Mouse (Mus musculus): ENCODE measurements around the gene Macf1. TPM values are rescaled to one million over a fixed set of nuclear protein-coding genes. Genes with fewer than 3 reads are reported as not detected.
A peak's percentile ranks its signal among the peaks of the same experiment; 100 is the strongest.

Macf1 gene
- polyA plus RNA-seq, 1 experiment from 2014 or later: 75.7 TPM

GRCm38 (mm10) chr4:123665681-123666278 is 18.4 kb downstream of the Macf1 start:
- WGBS: 24% methylated on average over 11 of the region's 11 CpGs
- Histone ChIP-seq H3K9me3 (replicated peaks; ENCODE audit: control insufficient read depth, low read length, poor library complexity, severe bottlenecking) (no peaks in the 10 kb centered on the region), H3K9ac (ENCODE audit: low read depth, low read length) (peak overlapping the region; percentile 94), H3K27ac (ENCODE audit: low read length) (peak overlapping the region; percentile 96), H3K36me3 (ENCODE audit: control insufficient read depth, insufficient read depth, low read length) (peaks cover 2% of the 10 kb centered on the region; the same call in 1 of the 2 replicates), H3K4me3 (ENCODE audit: low read depth, low read length) (peak overlapping the region; percentile 75), H3K27me3 (ENCODE audit: control insufficient read depth, insufficient read depth, low read depth, low read length) (no peaks in the 10 kb centered on the region), H3K4me2 (ENCODE audit: low read length) (peak overlapping the region; percentile 83), H3K4me1 (ENCODE audit: control insufficient read depth, insufficient read depth, low read length) (peaks cover 73% of the 10 kb centered on the region)
- no peak for ATAC-seq

DNA sequence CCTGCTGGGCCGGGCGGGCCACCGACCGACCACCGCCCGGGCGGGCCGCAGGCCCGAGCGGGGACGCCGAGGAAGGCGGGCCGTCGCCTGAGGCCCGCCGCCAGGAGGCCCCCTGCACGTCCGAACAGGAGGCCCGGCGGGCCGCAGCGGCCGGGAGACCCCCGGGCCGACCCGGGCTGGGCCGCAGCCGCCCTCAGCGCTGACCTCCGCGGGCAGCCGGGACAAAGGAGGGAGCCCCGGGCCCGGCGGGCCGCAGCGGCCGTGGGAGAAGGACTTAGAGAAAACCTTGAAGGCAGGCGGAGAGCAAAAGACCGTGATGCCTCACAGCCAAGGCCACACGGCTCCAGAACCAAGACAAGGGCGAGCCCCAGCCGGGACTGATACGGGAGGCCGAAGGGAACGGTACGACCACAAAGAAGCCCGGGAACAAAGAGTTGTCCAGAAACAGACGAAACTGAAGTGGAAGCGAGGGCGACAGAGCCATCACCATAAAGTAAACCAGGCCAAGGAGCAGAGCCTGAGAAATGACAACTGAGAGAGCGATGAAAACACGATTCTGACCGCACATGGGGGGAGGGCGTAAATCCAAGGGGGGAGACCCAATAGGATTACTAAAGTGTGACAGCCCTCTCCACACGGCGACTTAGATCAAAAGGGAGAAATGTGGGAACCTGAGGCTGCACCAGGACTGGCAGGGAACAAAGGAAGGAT is 19.1 kb downstream of the Macf1 start:
- ATAC-seq: peak; percentile 27
- Histone ChIP-seq H3K9ac (ENCODE audit: low read depth, low read length) (peak overlapping the region; percentile 94), H3K4me3 (ENCODE audit: low read depth, low read length) (peak overlapping the region; percentile 75), H3K36me3 (ENCODE audit: control insufficient read depth, insufficient read depth, low read length) (peaks cover 2% of the 10 kb centered on the region; the same call in 1 of the 2 replicates), H3K9me3 (replicated peaks; ENCODE audit: control insufficient read depth, low read length, poor library complexity, severe bottlenecking) (no peaks in the 10 kb centered on the region), H3K4me2 (ENCODE audit: low read length) (peak overlapping the region; percentile 83), H3K27ac (ENCODE audit: low read length) (peak overlapping the region; percentile 96), H3K4me1 (ENCODE audit: control insufficient read depth, insufficient read depth, low read length) (peaks cover 66% of the 10 kb centered on the region), H3K27me3 (ENCODE audit: control insufficient read depth, insufficient read depth, low read depth, low read length) (no peaks in the 10 kb centered on the region)
- under 1% methylated on average over 52 of the region's 58 CpGs for WGBS

DNA sequence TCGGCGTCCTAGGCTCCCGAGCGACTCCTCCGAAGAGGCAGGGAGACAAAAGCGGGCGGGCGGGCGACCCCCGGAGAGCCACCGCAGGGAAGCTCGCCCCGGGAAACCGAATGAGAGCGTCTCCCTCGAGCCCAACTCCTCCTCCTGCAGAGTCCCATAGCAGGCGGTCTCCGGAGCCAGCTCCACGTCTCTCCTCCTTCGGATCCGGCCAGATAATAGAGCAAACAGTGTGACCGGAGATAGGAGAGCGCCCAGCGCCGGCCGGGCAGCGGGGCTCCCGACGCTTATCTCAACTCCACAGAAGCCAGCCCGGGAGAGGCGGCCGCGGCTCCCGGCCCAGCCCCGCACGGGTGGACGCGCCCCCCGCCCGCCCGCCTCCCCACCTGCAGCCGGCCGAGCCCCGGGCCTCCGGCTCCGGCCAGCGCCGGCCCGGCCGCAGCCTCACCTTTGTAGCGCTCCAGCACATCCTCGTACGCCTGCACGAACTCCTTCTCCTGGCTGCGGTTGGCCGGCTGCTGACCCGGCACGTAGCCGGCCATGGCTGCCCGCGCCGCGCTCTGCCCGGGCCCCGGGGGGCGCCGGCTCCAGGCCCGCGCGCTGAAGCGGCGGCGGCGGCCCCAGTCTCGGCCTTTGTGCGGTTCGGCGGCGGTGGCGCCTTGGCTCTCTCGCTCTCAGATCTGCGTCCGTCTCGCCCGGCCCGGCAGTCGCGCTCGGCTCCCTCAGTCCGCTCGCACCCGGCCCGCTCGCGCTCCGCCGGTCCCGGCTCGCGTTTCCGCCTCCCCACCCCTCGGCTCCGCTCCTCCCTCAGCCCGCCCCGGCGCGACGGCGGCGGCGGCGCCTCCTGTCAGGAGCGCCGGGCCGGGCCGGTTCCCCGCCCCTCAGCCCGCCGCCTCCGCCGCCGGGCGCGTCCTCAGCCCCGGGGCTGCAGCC is 19.9 kb downstream of the Macf1 start:
- WGBS: under 1% methylated on average over 85 of the region's 125 CpGs
- ATAC-seq: peak; percentile 57
- Histone ChIP-seq H3K4me3 (ENCODE audit: low read depth, low read length) (peak overlapping the region; percentile 75), H3K4me2 (ENCODE audit: low read length) (peak overlapping the region; percentile 83), H3K9ac (ENCODE audit: low read depth, low read length) (peak overlapping the region; percentile 94), H3K27me3 (ENCODE audit: control insufficient read depth, insufficient read depth, low read depth, low read length) (no peaks in the 10 kb centered on the region), H3K36me3 (ENCODE audit: control insufficient read depth, insufficient read depth, low read length) (peaks cover 2% of the 10 kb centered on the region; the same call in 1 of the 2 replicates), H3K27ac (ENCODE audit: low read length) (peak overlapping the region; percentile 96), H3K9me3 (replicated peaks; ENCODE audit: control insufficient read depth, low read length, poor library complexity, severe bottlenecking) (no peaks in the 10 kb centered on the region), H3K4me1 (ENCODE audit: control insufficient read depth, insufficient read depth, low read length) (peaks cover 65% of the 10 kb centered on the region)

- WGBS: under 1% methylated on average over 12 of the region's 12 CpGs
- peak overlapping the region; percentile 94 for H3K9ac ChIP-seq (ENCODE audit: low read depth, low read length)
- no peaks in the 10 kb centered on the region for H3K36me3 ChIP-seq (ENCODE audit: control insufficient read depth, insufficient read depth, low read length)
- H3K27ac ChIP-seq (ENCODE audit: low read length): peak overlapping the region; percentile 96
- peak overlapping the region; percentile 75 for H3K4me3 ChIP-seq (ENCODE audit: low read depth, low read length)
- no peaks in the 10 kb centered on the region for H3K9me3 ChIP-seq (replicated peaks; ENCODE audit: control insufficient read depth, low read length, poor library complexity, severe bottlenecking)
- H3K4me1 ChIP-seq (ENCODE audit: control insufficient read depth, insufficient read depth, low read length): peaks cover 62% of the 10 kb centered on the region
- H3K27me3 ChIP-seq (ENCODE audit: control insufficient read depth, insufficient read depth, low read depth, low read length): no peaks in the 10 kb centered on the region
- H3K4me2 ChIP-seq (ENCODE audit: low read length): peak overlapping the region; percentile 83
- ATAC-seq: peak; percentile 27; the same call in 1 of the 2 replicates
Measured at GRCm38 (mm10) chr4:123663688-123663965, 20.5 kb downstream of the Macf1 start.

- 5% methylated on average over 15 of the region's 15 CpGs for WGBS
- Histone ChIP-seq H3K36me3 (ENCODE audit: control insufficient read depth, insufficient read depth, low read length) (no peaks in the 10 kb centered on the region), H3K9ac (ENCODE audit: low read depth, low read length) (peak overlapping the region; percentile 94), H3K4me1 (ENCODE audit: control insufficient read depth, insufficient read depth, low read length) (peaks cover 63% of the 10 kb centered on the region), H3K4me2 (ENCODE audit: low read length) (peak overlapping the region; percentile 83), H3K27me3 (ENCODE audit: control insufficient read depth, insufficient read depth, low read depth, low read length) (no peaks in the 10 kb centered on the region), H3K9me3 (replicated peaks; ENCODE audit: control insufficient read depth, low read length, poor library complexity, severe bottlenecking) (no peaks in the 10 kb centered on the region), H3K27ac (ENCODE audit: low read length) (peak overlapping the region; percentile 96), H3K4me3 (ENCODE audit: low read depth, low read length) (peak overlapping the region; percentile 75)
- ATAC-seq: no peak
Measured at GRCm38 (mm10) chr4:123662914-123663687, 21.1 kb downstream of the Macf1 start.

GRCm38 (mm10) chr4:123658175-123658574 is 26.0 kb downstream of the Macf1 start:
- Histone ChIP-seq H3K27me3 (ENCODE audit: control insufficient read depth, insufficient read depth, low read depth, low read length) (no peaks in the 10 kb centered on the region), H3K4me3 (ENCODE audit: low read depth, low read length) (no peak overlapping the region), H3K4me2 (ENCODE audit: low read length) (no peak overlapping the region), H3K9me3 (replicated peaks; ENCODE audit: control insufficient read depth, low read length, poor library complexity, severe bottlenecking) (no peaks in the 10 kb centered on the region), H3K27ac (ENCODE audit: low read length) (no peak overlapping the region), H3K4me1 (ENCODE audit: control insufficient read depth, insufficient read depth, low read length) (peaks cover 25% of the 10 kb centered on the region), H3K9ac (ENCODE audit: low read depth, low read length) (no peak overlapping the region), H3K36me3 (ENCODE audit: control insufficient read depth, insufficient read depth, low read length) (no peaks in the 10 kb centered on the region)
- WGBS: 82% methylated on average over 1 of the region's 1 CpGs
- no peak for ATAC-seq

GRCm38 (mm10) chr4:123655245-123655644 is 28.9 kb downstream of the Macf1 start:
- 93% methylated on average over 5 of the region's 5 CpGs for WGBS
- ATAC-seq: no peak
- no peaks in the 10 kb centered on the region for H3K9me3 ChIP-seq (replicated peaks; ENCODE audit: control insufficient read depth, low read length, poor library complexity, severe bottlenecking)

GRCm38 (mm10) chr4:123654566-123654965 is 29.6 kb downstream of the Macf1 start:
- Histone ChIP-seq H3K27ac (ENCODE audit: low read length) (no peak overlapping the region), H3K9ac (ENCODE audit: low read depth, low read length) (no peak overlapping the region), H3K27me3 (ENCODE audit: control insufficient read depth, insufficient read depth, low read depth, low read length) (no peaks in the 10 kb centered on the region), H3K36me3 (ENCODE audit: control insufficient read depth, insufficient read depth, low read length) (no peaks in the 10 kb centered on the region), H3K4me1 (ENCODE audit: control insufficient read depth, insufficient read depth, low read length) (0 out of 2 replicates have a peak, but pooled peaks cover 5% of the 10 kb centered on the region), H3K4me2 (ENCODE audit: low read length) (no peak overlapping the region), H3K4me3 (ENCODE audit: low read depth, low read length) (no peak overlapping the region), H3K9me3 (replicated peaks; ENCODE audit: control insufficient read depth, low read length, poor library complexity, severe bottlenecking) (no peaks in the 10 kb centered on the region)
- no peak for ATAC-seq
- WGBS: 94% methylated on average over 4 of the region's 4 CpGs

More at GRCm38 (mm10) chr4:123655245-123655644, 28.9 kb downstream of the Macf1 start:
- no peaks in the 10 kb centered on the region for H3K27me3 ChIP-seq (ENCODE audit: control insufficient read depth, insufficient read depth, low read depth, low read length)
- H3K4me1 ChIP-seq (ENCODE audit: control insufficient read depth, insufficient read depth, low read length): 0 out of 2 replicates have a peak, but pooled peaks cover 5% of the 10 kb centered on the region
- H3K36me3 ChIP-seq (ENCODE audit: control insufficient read depth, insufficient read depth, low read length): no peaks in the 10 kb centered on the region
- H3K4me2 ChIP-seq (ENCODE audit: low read length): no peak overlapping the region
- H3K9ac ChIP-seq (ENCODE audit: low read depth, low read length): no peak overlapping the region
- no peak overlapping the region for H3K27ac ChIP-seq (ENCODE audit: low read length)
- no peak overlapping the region for H3K4me3 ChIP-seq (ENCODE audit: low read depth, low read length)

Data from midbrain, embryonic 16.5 days (tissue).